Mouse (Mus musculus) heart, postnatal 0 days (tissue): ENCODE results near the gene Btg2. TPM values are rescaled to one million over a fixed set of nuclear protein-coding genes. Genes with fewer than 3 reads are reported as not detected.

ENCODE experiments used
- ATAC-seq: fragments of 200-750 bp; cut with Nextera tagmentation; 2 replicates; pipeline ENCODE4 v1.8.0; 2017; ENCODE audit warnings: low read depth, moderate number of reproducible peaks, moderate library complexity; ENCODE audit not compliant: insufficient read depth
- DNase-seq: peaks from one replicate; pipeline ENCODE4 v3.0.0-alpha.2; 2016; ENCODE audit warnings: low spot score
- H3K27ac ChIP-seq: fragments of 300-500 bp; sonication (generic); 2 replicates; pipeline ENCODE4 v1.5.1; 2014; ENCODE audit warnings: low read depth, mild to moderate bottlenecking
- H3K27me3 ChIP-seq: fragments of 300-500 bp; sonication (generic); 2 replicates; pipeline ENCODE4 v1.6.1; 2014; ENCODE audit warnings: low read length, mixed read lengths; ENCODE audit not compliant: control insufficient read depth, insufficient read depth
- H3K36me3 ChIP-seq: fragments of 300-500 bp; sonication (generic); replicated peaks from 2 replicates; pipeline ENCODE4 v1.6.1; 2014; ENCODE audit warnings: low read length, mixed read lengths; ENCODE audit not compliant: control insufficient read depth, insufficient read depth
- H3K4me1 ChIP-seq: fragments of 300-500 bp; sonication (generic); 2 replicates; pipeline ENCODE4 v1.6.1; 2014; ENCODE audit warnings: antibody characterized with exemption; ENCODE audit not compliant: control insufficient read depth, insufficient read depth
- H3K4me2 ChIP-seq: fragments of 300-500 bp; sonication (generic); 2 replicates; pipeline ENCODE4 v1.6.1; 2014; ENCODE audit warnings: low read depth, mild to moderate bottlenecking, low read length, moderate library complexity
- H3K4me3 ChIP-seq: fragments of 300-500 bp; sonication (generic); 2 replicates; pipeline ENCODE4 v1.5.1; 2014; ENCODE audit warnings: low read depth, low read length
- H3K9ac ChIP-seq: fragments of 300-500 bp; sonication (generic); replicated peaks from 2 replicates; pipeline ENCODE4 v1.6.1; 2014; ENCODE audit warnings: low read depth, low read length, mixed read lengths
- H3K9me3 ChIP-seq: fragments of 300-500 bp; sonication (generic); replicated peaks from 2 replicates; pipeline ENCODE4 v1.6.1; 2016; ENCODE audit warnings: low read length; ENCODE audit not compliant: control insufficient read depth
- CTCF ChIP-seq: IDR thresholded peaks from 2 replicates; pipeline ENCODE4 v1.5.1; 2016; ENCODE audit warnings: antibody characterized with exemption, control low read depth, low read depth
- EP300 ChIP-seq: IDR thresholded peaks from 2 replicates; pipeline ENCODE4 v1.6.1; 2016; ENCODE audit warnings: antibody characterized with exemption, low read depth
- WGBS: fragments of 180-500 bp; shearing (Covaris S2); extraction: QIAGEN DNeasy Blood & Tissue Kit; methylation state at CpG from one replicate; pipeline ENCODE4 v1.1.7; 2014; 5-methylcytosine and 5-hydroxymethylcytosine counted together
- polyA plus RNA-seq: library from polyadenylated mRNA; unstranded; fragments of >200 nt; fragmentation: Nextera tagmentation; extraction: Ambion mirVana; gene quantifications from 2 replicates; pipeline ENCODE4 v1.2.1, GENCODE M21; 2015
- total RNA-seq: library from RNA; depleted of rRNA; stranded (reverse); fragments of >200 nt; gene quantifications from 2 replicates; pipeline ENCODE4 v1.2.3, GENCODE M21; 2014; ENCODE audit warnings: low replicate concordance

Btg2 gene
- total and polyA plus RNA-seq, 2 experiments from 2014 or later: 33.7 to 52.9 TPM

- H3K4me1 ChIP-seq: peaks cover 66% of the 10 kb centered on the region
- H3K36me3 ChIP-seq: no peaks in the 10 kb centered on the region
- no peak overlapping the region for H3K9ac ChIP-seq
- WGBS: 78% methylated on average over 5 of the region's 5 CpGs
- H3K4me3 ChIP-seq: no peak overlapping the region
- DNase-seq (no peak), ATAC-seq (no peak)
- H3K4me2 ChIP-seq: no peak overlapping the region
- H3K27ac ChIP-seq: peak overlapping the region; percentile 99
- TF ChIP-seq EP300: no peak
- no peaks in the 10 kb centered on the region for H3K27me3 ChIP-seq
- no peaks in the 10 kb centered on the region for H3K9me3 ChIP-seq
Observed at GRCm38 (mm10) chr1:134100401-134100800, 21.5 kb upstream of the Btg2 start.

DNA sequence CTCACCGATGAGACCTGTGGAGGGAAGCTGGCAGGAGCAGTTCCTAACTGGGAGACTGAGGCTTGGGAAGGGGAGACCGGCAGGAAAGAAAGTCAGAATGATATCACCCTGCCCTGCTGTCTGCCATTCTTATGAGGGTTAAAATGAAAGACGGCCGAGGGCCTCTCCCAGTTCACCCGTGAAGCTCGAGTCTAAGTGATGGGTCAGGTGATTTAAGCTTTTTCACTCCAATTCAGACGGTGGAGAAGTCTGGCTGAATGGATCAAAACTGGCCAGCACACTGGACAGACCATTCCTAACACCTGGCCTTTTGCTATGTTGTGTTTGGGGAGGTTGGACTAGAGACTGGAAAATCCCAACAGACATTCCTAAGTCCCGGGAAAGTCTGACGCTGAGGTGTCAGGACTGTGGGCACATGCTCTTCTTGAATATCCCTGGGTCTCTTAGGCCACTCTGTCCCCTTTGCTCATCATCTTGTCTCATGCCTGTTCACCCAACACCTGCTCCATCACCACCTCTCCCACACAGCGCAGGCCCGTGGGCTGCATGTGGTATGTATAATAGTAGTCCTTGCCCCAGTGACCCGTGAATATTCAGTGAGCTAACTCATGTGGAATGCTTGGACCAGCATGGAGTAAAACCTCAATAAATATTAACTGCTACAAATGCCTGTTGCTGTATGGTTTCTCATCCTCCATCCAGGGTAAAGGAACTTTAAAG lies 20.8 kb upstream of the Btg2 start:
- peak overlapping the region; percentile 26 for H3K4me3 ChIP-seq
- peak overlapping the region; percentile 99 for H3K27ac ChIP-seq
- WGBS: 11% methylated on average over 12 of the region's 12 CpGs
- DNase-seq (no peak), ATAC-seq (no peak)
- H3K27me3 ChIP-seq: no peaks in the 10 kb centered on the region
- peaks cover 69% of the 10 kb centered on the region for H3K4me1 ChIP-seq
- no peaks in the 10 kb centered on the region for H3K36me3 ChIP-seq
- peak overlapping the region; percentile 52 for H3K9ac ChIP-seq
- no peak for TF ChIP-seq EP300
- TF ChIP-seq CTCF: no peak
- H3K4me2 ChIP-seq: peak overlapping the region; percentile 54
- H3K9me3 ChIP-seq: no peaks in the 10 kb centered on the region

DNA sequence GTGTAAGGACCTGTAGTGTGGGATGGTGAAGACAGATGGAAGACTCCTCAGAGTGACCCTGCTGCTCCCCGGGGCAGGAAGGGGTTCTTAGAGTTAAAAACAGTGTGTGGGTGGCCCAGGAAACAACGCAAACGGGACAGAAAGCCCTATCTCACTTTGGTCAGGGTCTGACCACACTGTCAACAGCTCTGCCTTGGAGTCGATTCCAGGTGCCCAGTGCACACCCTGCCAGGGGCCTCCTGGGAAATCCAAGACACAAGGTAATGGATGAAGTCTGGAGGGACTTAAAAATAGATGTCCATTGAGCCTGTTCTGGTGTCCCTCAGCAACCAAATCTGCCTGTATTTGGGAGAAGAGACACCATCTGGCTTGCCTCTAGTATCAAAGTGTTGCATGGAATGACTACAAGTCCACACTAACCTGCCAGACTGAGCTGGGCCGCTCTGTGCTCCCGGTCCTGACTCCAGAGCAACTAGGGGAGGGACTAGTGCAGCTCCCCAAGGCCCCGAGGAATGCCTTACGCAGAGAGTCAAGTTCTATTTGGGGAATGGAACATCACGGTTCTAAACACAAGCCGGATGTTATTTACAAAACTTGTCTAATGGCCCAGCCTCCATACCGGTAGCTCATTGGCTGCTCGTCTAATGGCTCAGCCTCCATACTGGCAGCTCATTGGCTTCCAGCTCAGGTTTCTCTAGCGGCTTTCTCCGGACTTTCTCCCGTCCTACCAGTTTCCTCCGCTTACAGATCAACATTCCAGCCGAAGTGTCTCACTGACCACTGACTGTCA lies 20.0 kb upstream of the Btg2 start:
- Histone ChIP-seq H3K27ac (peak overlapping the region; percentile 99), H3K4me3 (peak overlapping the region; percentile 26), H3K9me3 (no peaks in the 10 kb centered on the region), H3K4me1 (peaks cover 72% of the 10 kb centered on the region), H3K27me3 (no peaks in the 10 kb centered on the region), H3K4me2 (peak overlapping the region; percentile 54), H3K36me3 (no peaks in the 10 kb centered on the region), H3K9ac (peak overlapping the region; percentile 52)
- peak; percentile 99 for DNase-seq
- WGBS: under 1% methylated on average over 17 of the region's 17 CpGs
- ATAC-seq: peak; percentile 89
- TF ChIP-seq EP300 (peak; percentile 86), CTCF (no peak)

- Histone ChIP-seq H3K4me3 (no peak overlapping the region), H3K9me3 (no peaks in the 10 kb centered on the region), H3K9ac (peak overlapping the region; percentile 5), H3K27ac (peak overlapping the region; percentile 99), H3K4me1 (peaks cover 73% of the 10 kb centered on the region), H3K36me3 (no peaks in the 10 kb centered on the region), H3K27me3 (no peaks in the 10 kb centered on the region), H3K4me2 (peak overlapping the region; percentile 41)
- TF ChIP-seq CTCF: no peak
- TF ChIP-seq EP300: 0 out of 2 replicates have a peak, but pooled peaks have one; percentile 37
- WGBS: 34% methylated on average over 13 of the region's 13 CpGs
- ATAC-seq (no peak), DNase-seq (peak; percentile 66)
Observed at GRCm38 (mm10) chr1:134097956-134098725, 19.2 kb upstream of the Btg2 start.

GRCm38 (mm10) chr1:134097080-134097855 lies 18.3 kb upstream of the Btg2 start:
- Histone ChIP-seq H3K9me3 (no peaks in the 10 kb centered on the region), H3K36me3 (no peaks in the 10 kb centered on the region), H3K4me2 (no peak overlapping the region), H3K27ac (peak overlapping the region; percentile 99), H3K4me3 (no peak overlapping the region), H3K27me3 (no peaks in the 10 kb centered on the region), H3K4me1 (peaks cover 72% of the 10 kb centered on the region), H3K9ac (peak overlapping the region; percentile 41)
- WGBS: 81% methylated on average over 7 of the region's 7 CpGs
- ATAC-seq (no peak), DNase-seq (no peak)
- TF ChIP-seq CTCF (no peak), EP300 (no peak)
